Mouse (Mus musculus) right cerebral cortex, postnatal 25 days (tissue): ENCODE measurements around the gene Rint1.

Experiments
- DNase-seq: peaks from one replicate; pipeline ENCODE4 v3.0.0; 2022

Gene Rint1

DNA sequence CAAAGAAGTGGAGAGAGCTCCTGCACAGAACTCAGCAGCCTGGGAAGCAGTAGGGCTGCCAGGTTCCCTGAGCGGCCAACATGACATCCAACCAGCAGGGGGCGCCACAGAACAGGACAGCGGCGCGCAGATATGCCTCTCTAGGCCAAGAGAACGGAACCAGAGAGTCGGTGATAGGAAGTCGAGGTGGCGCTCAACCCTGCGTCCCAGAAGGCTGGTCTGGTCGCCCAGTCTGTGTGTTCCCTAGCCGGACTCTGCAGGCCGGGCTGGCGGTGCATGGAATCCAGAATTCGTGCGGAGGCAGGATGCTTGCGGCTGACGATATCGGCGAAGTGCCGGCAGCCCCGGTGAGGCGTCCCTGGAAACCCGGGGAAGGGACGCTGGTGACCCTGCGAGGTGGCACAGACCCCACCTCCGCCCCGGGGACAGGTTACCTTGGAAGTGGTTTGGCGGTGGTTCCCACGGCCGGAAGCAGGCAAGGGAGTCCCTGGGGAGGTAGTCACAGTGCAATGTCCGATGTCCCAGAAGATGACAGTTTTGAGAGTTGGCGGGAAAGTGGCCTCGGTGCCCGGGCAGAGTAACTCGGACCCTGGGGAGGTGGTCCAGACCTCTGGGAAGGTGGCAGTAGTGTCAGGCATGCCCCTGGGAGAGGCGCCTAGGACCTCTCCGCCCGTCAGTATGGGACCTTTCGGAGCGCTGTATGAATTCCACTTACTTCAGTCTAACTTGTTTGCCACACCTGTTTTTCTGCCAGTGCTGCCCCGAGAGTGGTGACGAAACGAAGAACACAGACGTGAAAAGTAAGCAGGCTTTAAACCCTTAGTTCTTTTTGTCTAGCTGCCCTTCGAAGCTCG lies at the start of gene Rint1:
Gene Rint1, plus strand, starts transcription at position 176 of the 854 bp plus-strand sequence.
- DNase-seq: peak; percentile 94

DNA sequence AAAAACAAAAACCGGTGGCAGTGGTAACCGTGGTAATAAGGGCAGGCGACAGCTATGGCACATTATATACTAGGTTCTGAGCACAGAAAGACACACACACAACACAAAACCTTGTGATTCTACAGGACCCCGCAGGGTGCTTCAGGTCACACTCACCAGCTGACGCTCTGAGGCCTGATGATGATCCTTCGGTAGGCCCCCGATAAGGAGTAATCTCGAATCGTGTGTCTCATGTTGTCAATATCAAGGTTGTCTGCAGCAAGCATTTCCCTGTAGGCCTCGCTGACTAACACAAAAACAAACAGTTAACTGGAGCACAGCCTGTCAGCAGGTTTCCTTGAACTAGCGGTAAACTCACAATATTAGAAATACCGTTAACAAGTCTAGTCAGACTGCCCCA lies 44.2 kb upstream of the Rint1 start:
- DNase-seq: no peak

DNA sequence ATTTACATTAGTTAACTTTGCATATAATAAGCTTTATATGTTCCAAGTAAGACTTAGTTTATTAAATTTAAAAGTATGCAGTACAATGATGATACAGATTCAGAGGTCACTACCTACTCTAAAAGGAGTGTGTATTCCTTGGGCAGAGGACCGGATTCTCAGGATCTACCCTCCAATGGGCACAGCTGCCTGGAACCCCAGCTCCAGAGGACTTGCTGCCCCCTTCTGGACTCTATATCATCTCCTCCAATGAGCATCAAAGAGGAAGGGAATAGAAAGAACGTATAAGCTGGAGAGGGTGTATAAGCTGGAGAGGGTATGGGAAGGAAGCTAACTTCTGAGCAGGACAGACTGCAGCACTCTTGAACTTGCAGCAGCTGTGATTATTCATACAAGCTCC lies 37.6 kb upstream of the Rint1 start:
- DNase-seq: no peak

DNA sequence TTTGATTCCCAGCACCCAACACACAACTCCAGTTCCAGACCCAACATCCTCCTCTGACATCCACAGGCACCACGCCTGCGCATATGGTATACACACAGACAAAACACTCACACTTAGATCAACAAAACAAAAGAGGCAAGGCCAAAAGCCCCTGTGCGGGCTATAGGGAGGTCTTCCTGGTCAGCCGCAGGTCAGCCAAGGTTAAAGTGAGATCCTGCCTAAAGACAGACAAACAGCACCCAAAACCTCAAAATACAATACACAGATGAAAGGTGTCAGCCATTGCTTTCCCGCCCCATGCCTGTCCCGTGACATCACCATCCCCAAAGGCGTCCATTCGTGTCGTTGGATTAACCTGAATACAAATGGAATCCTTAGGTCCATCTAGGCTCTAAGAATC lies 31.9 kb upstream of the Rint1 start:
- no peak for DNase-seq

DNA sequence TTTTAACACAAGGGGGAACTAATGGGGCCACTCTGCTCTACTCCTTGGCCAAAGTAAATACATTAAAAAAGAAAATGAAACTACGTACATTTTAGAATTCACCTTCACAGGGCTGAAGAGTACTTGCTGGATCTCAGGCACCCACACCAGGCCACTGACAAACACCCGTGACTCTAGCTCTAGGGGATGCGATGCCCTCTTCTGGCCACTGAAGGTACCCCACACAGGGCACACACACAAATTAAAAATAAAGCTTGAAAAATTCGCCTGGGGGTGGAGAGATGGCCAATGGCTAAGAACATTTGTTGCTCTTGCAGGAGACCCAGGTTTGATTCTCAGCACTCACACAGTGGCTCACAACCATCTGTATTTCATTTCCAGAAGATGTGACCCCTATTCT lies 31.1 kb upstream of the Rint1 start:
- no peak for DNase-seq

DNA sequence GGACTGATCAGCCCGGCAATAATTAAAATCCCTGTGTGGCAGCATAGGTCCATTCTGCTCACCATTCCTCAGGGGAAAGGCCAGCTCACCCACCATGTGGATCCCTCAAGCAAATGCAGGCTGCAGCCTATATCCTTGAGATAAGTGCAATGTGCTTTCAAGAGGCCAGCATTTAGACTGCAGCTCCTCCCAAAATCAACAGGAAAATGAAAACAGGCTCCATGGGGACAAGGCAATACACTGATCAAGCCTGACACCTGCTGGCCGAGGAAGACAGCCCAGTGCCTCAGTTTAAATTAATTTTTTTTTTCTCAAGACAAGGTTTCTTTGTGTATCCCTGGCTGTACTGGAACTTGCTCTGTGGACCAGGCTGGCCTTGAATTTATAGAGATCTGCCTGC lies 28.9 kb upstream of the Rint1 start:
- peak; percentile 18 for DNase-seq

DNA sequence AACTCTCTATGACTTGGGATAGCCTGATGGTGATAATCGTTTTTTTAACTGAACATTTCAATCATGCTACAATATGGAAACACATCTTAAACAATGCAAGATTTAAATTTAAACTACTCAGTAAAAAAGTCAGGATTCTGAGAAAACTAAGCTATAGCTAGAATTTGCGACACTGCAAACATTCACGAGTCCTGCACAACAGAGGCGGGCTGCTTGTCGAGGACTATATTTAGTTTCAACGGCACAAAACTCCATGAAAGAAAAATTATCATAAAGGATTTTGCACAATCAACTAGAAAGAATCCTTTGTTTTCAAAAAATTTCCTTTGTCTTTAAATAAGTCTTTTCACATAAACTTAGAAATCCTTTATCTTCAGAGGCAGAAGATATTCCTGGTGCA lies 25.0 kb upstream of the Rint1 start:
- DNase-seq: no peak

DNA sequence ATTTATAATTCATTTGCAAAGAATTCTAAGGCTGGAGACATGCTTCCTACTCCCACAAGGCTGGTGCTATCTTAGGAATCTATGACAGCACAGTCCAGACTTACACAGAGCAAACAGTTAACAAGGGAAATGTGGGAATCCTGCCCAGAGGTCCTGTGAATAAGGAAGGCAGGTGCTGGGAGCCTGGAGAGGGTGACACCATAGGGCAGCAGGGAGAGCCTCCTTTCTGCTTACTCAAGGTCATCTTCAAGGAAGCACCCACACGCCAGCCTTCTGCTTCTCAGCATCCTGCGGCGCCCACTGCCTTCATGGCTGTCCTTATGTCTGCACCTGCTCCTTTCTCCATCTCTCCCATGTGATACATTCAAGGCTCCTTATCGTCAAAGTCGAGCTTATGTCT lies 23.0 kb upstream of the Rint1 start:
- DNase-seq: peak; percentile 47

DNA sequence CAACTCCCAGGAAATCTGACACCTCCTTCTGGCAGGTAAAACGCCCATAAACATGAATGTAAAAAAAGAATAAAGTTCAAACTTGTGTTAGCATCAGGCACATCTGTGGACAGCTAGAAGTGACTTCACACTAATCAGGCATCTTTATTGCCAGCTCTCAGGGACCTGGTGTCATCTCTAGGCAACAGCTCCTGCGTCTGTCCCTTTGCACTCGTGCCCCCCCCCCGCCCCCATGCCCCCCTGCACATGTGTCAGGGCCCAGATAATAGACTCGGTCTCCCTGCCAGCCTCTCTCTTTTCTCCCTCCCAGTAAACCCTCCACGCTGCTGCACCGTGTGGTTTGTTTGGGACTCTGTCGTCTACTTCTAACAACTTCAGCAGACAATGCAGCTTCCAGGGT lies 16.4 kb upstream of the Rint1 start:
- no peak for DNase-seq

DNA sequence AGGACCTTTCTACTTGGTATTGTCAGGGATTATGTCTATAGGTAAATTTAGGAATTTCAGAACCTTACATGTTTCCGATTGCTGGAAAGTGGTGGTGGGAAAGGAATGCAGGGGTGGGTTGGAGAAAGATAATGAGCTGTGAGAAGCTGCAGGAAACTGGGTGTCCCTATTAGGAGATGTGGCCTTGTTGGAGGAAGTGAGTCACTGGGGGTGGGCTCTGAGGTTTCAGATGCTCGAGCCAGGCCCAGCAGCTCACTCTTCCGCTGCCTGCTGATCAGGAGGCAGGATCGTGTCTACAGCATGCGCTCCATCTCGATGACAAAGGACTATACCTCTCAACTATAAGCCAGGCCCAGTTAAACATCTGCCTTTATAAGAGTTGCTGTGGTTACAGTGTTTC lies 13.3 kb upstream of the Rint1 start:
- no peak for DNase-seq

DNA sequence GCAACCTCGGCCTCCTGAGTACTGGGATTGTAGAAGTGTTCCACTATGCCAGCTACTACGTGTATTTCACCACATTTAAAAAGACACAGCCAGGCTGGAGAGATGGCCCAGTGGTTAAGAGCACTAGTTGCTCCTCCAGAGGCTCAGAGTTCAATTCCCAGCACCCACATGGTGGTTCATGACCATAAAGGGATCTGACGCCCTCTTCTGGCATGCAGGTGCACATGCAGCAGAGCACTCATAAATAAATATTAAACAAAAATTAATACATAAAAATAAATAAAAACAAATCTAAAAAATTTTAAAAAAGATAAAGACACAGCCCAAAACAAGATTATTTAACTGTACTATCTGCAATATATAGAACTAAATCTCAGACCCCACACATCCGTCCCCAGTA lies 7.0 kb upstream of the Rint1 start:
- DNase-seq: no peak

DNA sequence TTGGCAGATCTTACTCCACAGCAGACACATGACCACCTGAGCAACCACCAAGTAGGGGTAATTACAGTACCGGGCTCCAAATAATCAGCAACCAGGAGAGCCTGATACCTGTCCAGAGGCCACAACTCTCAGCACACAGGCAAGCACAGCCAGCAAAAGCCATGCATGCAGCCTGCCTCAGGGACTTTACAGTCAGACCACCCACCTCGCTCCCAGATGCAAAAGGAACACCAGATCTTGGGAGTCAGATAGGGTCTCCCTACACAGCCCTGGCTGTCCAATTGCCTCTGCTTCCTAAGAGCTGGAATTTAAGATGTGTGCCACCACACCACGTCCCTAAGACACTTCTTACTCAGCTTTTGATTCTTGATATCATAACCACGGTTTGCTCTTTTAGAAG lies 6.3 kb upstream of the Rint1 start:
- DNase-seq: no peak

DNA sequence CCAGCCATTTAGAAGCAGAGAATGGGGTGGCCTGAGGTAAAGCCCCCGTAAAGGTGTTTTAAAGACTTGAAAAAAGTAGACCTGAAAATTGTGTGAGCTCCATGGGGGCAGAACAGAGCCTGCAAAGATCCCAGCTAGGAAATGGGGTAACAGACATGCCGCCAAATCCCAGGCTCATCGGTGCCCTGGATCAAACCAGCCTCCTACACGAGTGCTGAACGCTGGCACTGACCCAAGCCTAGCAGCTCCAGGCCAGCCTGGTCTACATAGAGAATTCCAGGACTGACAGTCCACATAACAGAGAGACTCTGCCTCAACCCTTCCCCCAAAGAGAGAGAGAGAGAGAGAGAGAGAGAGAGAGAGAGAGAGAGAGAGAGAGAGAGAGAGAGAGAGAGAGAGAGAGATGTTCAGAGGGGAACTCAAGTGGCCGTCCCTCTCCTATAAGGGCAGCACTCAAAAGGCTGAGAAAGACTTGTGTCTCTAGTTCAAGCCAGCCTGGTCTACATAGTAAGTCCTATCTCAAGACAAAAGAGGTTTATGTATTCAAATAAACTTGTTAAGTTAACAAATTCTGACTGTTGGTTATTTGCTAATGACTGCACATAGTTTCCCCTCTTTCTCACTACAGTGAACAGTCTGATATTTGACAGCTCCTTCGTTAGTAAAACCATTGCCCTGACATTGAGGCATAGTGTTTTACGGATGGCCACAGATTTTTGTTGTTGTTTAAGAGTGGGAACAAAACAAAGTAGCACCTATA lies 5.3 kb upstream of the Rint1 start:
- no peak for DNase-seq

DNA sequence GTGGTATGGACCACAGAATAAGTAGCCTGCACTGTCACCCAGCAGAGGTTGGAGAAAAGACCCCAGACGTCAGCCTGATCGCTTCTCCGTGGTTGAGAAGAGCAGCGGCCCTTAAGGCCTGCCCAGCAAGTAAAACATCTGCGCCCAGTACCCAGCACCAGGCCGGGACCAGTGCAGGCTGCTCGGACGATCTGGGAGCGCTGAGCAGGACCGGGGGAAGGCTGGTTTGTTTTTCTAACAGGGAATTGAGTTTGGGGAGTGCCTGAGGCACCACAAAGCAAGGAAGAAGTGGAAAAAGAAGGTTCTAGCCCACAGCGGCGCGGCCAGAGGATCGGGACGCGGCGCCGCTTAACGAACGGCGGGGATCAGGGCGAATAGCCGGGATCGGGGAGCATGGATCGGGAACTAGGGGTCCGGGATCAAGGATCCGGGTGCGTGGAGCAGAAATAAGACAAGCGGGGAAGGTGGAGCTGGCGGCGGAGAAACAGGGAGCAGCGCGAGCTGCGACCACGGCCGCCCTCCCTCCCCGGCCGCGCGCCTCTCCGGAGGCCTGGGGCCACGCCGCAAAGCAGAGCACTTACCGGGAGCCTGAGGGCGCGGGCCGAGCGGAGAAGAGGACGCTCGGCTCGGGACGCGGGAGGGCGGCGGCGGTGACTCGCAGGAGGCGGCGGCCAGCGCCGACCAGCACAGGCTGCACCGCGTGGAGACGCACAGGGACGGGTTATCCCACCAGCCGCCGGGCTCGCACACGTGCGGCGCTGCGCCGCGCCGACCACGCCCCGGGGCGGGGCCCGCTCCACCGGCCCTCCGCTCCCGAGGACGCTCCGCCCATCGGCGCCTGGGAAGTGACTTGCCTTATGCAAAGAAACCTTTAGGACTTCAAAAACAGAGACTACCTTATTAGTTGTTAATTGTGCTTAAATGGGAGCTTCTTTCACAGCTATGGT lies 4.3 kb upstream of the Rint1 start, which contains the start of gene Pus7:
Gene Pus7, minus strand, starts transcription at position 781 of the 947 bp plus-strand sequence.
- peak; percentile 84 for DNase-seq

DNA sequence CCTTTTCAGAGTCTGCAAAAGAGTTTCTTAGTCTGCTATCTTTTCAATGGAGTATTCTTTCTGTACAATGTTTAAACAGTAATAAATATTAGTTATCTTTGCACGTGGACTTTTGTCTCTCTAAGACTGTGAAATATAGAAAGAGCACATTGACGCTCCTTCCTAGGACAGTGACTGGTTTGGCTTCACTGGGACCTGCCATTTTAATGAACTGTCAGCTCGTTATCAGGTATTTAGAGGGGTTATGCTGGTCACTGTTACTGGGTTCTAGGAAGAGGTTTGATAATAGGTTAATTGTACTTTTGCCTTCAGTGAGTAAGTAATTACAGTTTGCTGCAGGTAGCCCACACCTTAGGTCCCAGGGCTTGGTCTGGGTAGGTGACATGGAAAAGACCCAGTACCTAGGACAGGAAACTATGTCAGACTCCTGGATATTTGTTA lies 899 bp downstream of the Rint1 start:
- no peak for DNase-seq

DNA sequence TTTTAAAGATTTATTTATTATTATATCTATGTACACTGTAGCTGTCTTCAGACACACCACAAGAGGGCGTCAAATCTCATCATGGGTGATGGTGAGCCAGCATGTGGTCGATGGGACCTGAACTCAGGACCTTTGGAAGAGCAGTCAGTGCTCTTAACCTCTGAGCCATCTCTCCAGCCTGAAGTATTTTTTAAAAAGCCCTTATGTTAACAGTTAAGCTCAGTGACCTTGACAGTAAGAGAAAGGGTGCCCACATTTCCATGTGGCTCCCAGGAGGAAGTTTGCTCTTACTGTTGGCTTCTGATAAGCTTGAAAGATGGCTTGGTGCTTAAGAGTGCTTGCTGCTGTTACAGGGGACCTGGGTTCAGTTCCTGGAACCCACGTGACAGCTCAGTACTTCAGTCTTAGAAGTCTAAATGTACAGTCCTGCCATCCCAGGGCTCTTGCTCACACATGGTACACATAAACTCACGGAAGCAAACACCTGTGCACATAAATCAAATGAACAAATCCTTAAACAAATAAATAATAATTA lies 1.6 kb downstream of the Rint1 start:
- no peak for DNase-seq

DNA sequence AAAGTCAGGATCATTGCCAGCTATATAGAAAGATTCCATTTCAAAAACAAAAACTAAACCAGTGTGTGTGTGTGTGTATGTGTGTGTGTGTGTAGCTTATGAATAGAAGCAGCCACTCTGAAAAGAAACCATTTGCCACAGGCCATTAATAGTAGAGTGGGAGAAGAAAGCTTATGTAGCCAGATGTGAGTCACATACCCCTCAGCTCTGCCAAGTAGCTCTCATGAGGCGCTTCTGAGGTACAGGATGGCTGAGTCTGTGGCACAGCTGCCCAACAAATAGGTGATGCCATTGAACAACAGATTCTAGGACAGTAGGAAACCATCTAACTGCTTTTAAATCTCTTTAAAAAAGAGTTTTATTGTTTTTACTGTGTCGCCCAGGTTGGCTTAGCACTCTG lies 5.2 kb downstream of the Rint1 start:
- DNase-seq: no peak

DNA sequence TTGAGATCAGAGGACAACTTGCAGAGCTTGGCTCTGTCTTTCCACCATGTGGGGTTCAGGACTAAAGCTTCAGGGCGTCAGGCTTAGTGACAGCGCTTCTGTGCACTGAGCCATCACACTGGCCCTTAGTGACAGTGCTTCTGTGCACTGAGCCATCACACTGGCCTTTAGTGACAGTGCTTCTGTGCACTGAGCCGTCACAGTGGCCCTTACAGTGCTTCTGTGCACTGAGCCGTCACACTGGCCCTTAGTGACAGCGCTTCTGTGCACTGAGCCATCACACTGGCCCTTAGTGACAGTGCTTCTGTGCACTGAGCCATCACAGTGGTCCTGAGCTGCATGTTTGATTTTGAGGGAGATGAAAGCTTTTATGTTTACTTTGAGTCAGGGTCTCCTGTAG lies 27.3 kb downstream of the Rint1 start:
- no peak for DNase-seq

DNA sequence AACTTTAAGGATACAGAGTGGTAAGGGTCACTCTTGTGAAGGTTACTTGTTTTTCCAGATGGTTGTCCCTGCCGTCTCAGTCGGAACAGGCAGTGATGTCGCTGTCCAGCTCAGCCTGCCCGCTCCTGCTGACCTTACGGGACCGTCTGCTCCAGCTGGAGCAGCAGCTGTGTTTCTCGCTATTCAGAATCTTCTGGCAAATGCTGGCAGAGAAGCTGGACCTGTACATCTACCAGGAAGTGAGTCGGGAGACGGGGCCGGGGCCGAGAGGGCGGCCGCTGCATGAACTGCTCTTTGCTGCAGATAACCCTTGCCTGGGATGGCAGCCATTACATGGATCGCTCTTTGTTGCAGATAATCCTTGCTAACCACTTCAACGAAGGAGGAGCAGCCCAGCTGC lies 29.2 kb downstream of the Rint1 start:
- no peak for DNase-seq

DNA sequence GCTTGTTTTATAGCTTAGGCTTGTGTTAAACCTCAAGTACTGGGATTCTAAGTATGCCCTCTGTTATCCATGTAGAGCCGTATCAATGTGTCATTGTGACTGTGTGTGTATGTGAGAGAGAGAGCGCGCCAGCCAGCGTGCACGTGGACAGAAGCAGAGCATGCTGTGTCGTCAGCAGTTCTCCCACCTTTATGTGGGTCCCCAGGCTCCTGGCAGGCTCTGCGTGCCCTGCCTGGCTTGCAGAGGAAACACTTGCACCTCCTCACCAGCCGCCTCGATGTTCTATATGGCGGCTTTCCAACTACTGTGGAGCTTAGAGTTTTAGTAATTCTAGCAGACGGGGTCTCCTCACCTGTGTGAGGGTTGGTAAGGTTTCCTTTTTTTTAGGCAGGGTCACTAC lies 34.8 kb downstream of the Rint1 start:
- no peak for DNase-seq

DNA sequence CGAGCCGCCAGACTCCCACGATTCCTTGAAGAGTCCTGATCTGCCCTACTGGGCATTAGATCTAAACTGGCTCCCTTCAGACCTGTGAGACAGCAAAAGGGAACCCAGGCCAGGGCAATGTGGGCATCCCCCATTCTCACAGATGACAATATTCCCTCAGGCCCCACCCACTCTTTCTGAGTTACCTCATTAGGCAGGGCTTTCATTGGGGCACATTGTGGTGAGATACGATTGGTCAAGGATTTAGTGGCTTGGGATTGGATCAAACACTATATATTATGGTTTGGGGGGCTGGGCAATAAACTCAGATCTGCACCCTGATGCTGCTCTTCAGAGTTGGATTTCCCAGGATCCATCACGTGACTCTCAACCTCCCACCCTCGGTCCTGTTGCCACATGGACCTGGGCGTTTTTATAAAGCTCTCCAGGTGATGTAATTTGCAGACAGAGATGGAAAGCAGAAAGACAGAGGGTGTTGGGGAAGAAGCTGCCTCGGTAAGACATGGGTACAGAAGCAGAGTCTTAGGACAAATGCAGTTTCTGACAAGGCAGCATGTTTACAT lies 36.7 kb downstream of the Rint1 start:
- DNase-seq: no peak

DNA sequence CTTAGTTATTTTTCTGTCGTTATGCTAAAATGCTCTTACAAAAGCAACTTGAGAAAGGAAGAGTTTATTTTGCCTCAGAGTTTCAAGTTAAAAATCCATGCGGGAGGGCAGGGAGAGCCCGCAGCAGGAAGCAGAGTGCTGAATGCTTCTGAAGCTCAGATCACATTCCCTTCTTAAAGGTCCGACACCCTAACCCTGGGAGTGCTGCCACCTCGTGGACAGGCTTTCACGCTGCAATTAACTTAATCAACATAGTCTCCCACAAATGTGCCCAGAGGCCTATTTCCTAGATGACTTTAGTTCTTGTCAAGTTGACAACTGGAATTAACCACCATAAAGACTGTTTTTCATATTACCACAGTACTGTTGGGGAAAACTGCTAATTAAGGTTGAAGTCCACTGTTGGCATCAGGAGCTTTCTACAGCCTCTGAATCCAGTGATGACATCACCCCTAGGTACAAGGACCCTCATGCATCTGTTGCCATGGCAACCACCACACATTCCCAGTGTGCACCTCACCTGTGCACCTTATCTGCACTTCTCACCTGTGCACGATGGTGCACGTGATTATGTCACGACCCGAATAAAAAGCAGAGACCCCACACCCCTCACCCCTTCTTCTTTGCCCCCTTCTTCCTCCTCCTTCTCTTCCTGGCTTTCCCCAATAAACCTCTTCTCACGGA lies 39.0 kb downstream of the Rint1 start:
- no peak for DNase-seq
